Mouse (Mus musculus): ENCODE measurements around the gene Draxin. TPM values are rescaled to one million over a fixed set of nuclear protein-coding genes. Genes with fewer than 3 reads are reported as not detected.
A peak's percentile ranks its signal among the peaks of the same experiment; 100 is the strongest.
"Not testable (repeated sequence)": the region's sequence is repeated elsewhere in the genome, so short reads cannot be mapped to it uniquely, and the experiment has no call there.

The Draxin gene
- total RNA-seq, 1 experiment from 2014 or later = 0.93 TPM

- ATAC-seq (ENCODE audit: extremely low read depth, insufficient number of reproducible peaks, low FRiP score, poor library complexity, severe bottlenecking) = no peak
Observed at GRCm38 (mm10) chr4:148121362-148121761, 9.1 kb downstream of the Draxin start.

- ATAC-seq (ENCODE audit: extremely low read depth, insufficient number of reproducible peaks, low FRiP score, poor library complexity, severe bottlenecking) = no peak
Observed at GRCm38 (mm10) chr4:148120555-148120954, 9.9 kb downstream of the Draxin start.

GRCm38 (mm10) chr4:148119578-148119977 is 10.9 kb downstream of the Draxin start:
- not testable (repeated sequence) for ATAC-seq (ENCODE audit: extremely low read depth, insufficient number of reproducible peaks, low FRiP score, poor library complexity, severe bottlenecking)

- no peak for ATAC-seq (ENCODE audit: extremely low read depth, insufficient number of reproducible peaks, low FRiP score, poor library complexity, severe bottlenecking)
Observed at GRCm38 (mm10) chr4:148117392-148117791, 13.1 kb downstream of the Draxin start.

- no peak for ATAC-seq (ENCODE audit: extremely low read depth, insufficient number of reproducible peaks, low FRiP score, poor library complexity, severe bottlenecking)
Observed at GRCm38 (mm10) chr4:148116657-148117056, 13.8 kb downstream of the Draxin start.

GRCm38 (mm10) chr4:148115467-148115866 is 15.0 kb downstream of the Draxin start:
- ATAC-seq (ENCODE audit: extremely low read depth, insufficient number of reproducible peaks, low FRiP score, poor library complexity, severe bottlenecking) = no peak

- ATAC-seq (ENCODE audit: extremely low read depth, insufficient number of reproducible peaks, low FRiP score, poor library complexity, severe bottlenecking) = peak; percentile 87
Observed at GRCm38 (mm10) chr4:148114758-148115391, 15.6 kb downstream of the Draxin start.

GRCm38 (mm10) chr4:148112519-148112918 is 18.0 kb downstream of the Draxin start:
- no peak for ATAC-seq (ENCODE audit: extremely low read depth, insufficient number of reproducible peaks, low FRiP score, poor library complexity, severe bottlenecking)

GRCm38 (mm10) chr4:148109215-148109614 is 21.3 kb downstream of the Draxin start:
- ATAC-seq (ENCODE audit: extremely low read depth, insufficient number of reproducible peaks, low FRiP score, poor library complexity, severe bottlenecking) = no peak

- no peak for ATAC-seq (ENCODE audit: extremely low read depth, insufficient number of reproducible peaks, low FRiP score, poor library complexity, severe bottlenecking)
Observed at GRCm38 (mm10) chr4:148108565-148109100, 21.9 kb downstream of the Draxin start.

- no peak for ATAC-seq (ENCODE audit: extremely low read depth, insufficient number of reproducible peaks, low FRiP score, poor library complexity, severe bottlenecking)
Observed at GRCm38 (mm10) chr4:148107621-148108291, 22.7 kb downstream of the Draxin start.

- ATAC-seq (ENCODE audit: extremely low read depth, insufficient number of reproducible peaks, low FRiP score, poor library complexity, severe bottlenecking) = no peak
Observed at GRCm38 (mm10) chr4:148104146-148104545, 26.4 kb downstream of the Draxin start.

GRCm38 (mm10) chr4:148101801-148102527 is 28.5 kb downstream of the Draxin start:
- peak; percentile 24; the same call in 1 of the 2 replicates for ATAC-seq (ENCODE audit: extremely low read depth, insufficient number of reproducible peaks, low FRiP score, poor library complexity, severe bottlenecking)

GRCm38 (mm10) chr4:148098666-148099065 is 31.8 kb downstream of the Draxin start:
- no peak for ATAC-seq (ENCODE audit: extremely low read depth, insufficient number of reproducible peaks, low FRiP score, poor library complexity, severe bottlenecking)

- no peak for ATAC-seq (ENCODE audit: extremely low read depth, insufficient number of reproducible peaks, low FRiP score, poor library complexity, severe bottlenecking)
Observed at GRCm38 (mm10) chr4:148097936-148098335, 32.6 kb downstream of the Draxin start.

GRCm38 (mm10) chr4:148095081-148095480 is 35.4 kb downstream of the Draxin start:
- no peak for ATAC-seq (ENCODE audit: extremely low read depth, insufficient number of reproducible peaks, low FRiP score, poor library complexity, severe bottlenecking)

GRCm38 (mm10) chr4:148094161-148094560 is 36.3 kb downstream of the Draxin start:
- no peak for ATAC-seq (ENCODE audit: extremely low read depth, insufficient number of reproducible peaks, low FRiP score, poor library complexity, severe bottlenecking)

GRCm38 (mm10) chr4:148092551-148093271 is 37.8 kb downstream of the Draxin start:
- no peak for ATAC-seq (ENCODE audit: extremely low read depth, insufficient number of reproducible peaks, low FRiP score, poor library complexity, severe bottlenecking)

- ATAC-seq (ENCODE audit: extremely low read depth, insufficient number of reproducible peaks, low FRiP score, poor library complexity, severe bottlenecking) = no peak
Observed at GRCm38 (mm10) chr4:148091181-148091580, 39.3 kb downstream of the Draxin start.

Measured in neutrophil, adult 5-6 weeks (primary cell).